Mouse (Mus musculus): ENCODE measurements around the gene 3110082I17Rik. TPM values are rescaled to one million over a fixed set of nuclear protein-coding genes. Genes with fewer than 3 reads are reported as not detected.

Gene 3110082I17Rik
- total and polyA plus RNA-seq, 2 experiments from 2014 or later, result 11.9 to 19.4 TPM

DNA sequence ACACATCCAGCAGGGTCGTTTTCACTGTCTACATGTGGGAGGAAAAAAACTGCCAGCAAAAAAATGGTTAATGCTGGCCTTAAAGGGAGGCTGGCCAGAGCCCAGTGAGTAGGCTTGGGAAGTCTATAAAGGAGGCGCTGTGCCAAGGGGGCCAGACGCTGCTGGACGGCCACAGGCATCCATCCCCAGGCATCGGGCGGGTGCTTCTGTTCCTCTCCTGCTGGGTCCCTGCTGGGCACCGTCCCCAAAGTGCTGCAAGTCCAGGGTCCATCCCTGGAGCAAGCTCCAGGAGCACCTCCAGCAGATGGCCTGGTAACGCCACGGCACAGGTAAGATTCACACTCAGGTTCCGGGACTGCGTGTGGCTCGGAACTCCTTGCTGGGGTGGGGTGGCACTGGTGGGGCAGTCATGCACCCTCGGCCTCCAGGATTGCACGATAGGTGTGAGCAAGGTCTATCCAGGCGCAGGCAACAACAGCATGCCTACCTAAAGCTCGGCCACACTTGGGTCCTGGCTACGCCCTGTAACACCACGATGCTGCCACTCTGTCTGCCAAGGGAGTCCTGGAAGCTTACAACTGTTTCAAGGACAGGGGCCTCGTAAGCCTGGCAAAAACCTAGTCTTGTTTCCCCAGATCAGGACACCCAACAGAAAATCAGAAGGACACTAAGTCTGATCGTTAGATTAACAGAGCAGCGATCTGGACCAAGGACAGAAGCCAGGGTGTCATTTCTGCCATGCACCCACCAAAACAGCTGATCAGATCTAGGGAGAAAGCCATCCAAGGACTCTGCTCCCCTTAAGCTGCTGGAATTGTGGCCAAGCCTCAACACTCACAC is 37.1 kb downstream of the 3110082I17Rik start, which contains the start of gene Gper1:
TSS of gene Gper1 (plus strand) at position 126 of the 840 bp plus-strand sequence.
- Histone ChIP-seq H3K27ac (ENCODE audit: low read depth, low read length) (peak within 1 kb of the TSS; percentile 21; the same call in 1 of the 2 replicates), H3K4me1 (ENCODE audit: insufficient read depth) (peaks cover 9% of the 10 kb centered on the region; the same call in 1 of the 2 replicates), H3K4me2 (ENCODE audit: low read depth) (peak within 1 kb of the TSS; percentile 39), H3K9me3 (ENCODE audit: low read length) (no peaks in the 10 kb centered on the region), H3K36me3 (ENCODE audit: insufficient read depth) (no peaks in the 10 kb centered on the region), H3K9ac (peak within 1 kb of the TSS; percentile 28; the same call in 1 of the 2 replicates), H3K4me3 (ENCODE audit: low read depth, low read length) (peak within 1 kb of the TSS; percentile 26), H3K27me3 (ENCODE audit: insufficient read depth, low read length) (no peaks in the 10 kb centered on the region)
- WGBS, result 25% methylated on average over 21 of the region's 21 CpGs
- ATAC-seq (0 out of 2 replicates have a peak, but pooled peaks have one; percentile 40), DNase-seq (peak; percentile 63)
- 0 out of 2 replicates have a peak, but pooled peaks have one; percentile 15 for TF ChIP-seq CTCF (IDR thresholded peaks at IDR 0.05; ENCODE audit: low read depth)

GRCm38 (mm10) chr5:139418633-139419032 is 41.7 kb downstream of the 3110082I17Rik start:
- no peak overlapping the region for H3K4me3 ChIP-seq (ENCODE audit: low read depth, low read length)
- H3K9me3 ChIP-seq (ENCODE audit: low read length), result no peaks in the 10 kb centered on the region
- 12% methylated on average over 3 of the region's 3 CpGs for WGBS
- no peaks in the 10 kb centered on the region for H3K27me3 ChIP-seq (ENCODE audit: insufficient read depth, low read length)
- H3K4me2 ChIP-seq (ENCODE audit: low read depth), result no peak overlapping the region
- no peak overlapping the region for H3K9ac ChIP-seq
- no peak for DNase-seq
- 0 out of 2 replicates have a peak, but pooled peaks cover 5% of the 10 kb centered on the region for H3K4me1 ChIP-seq (ENCODE audit: insufficient read depth)
- ATAC-seq, result peak; percentile 67
- peak overlapping the region; percentile 22; the same call in 1 of the 2 replicates for H3K27ac ChIP-seq (ENCODE audit: low read depth, low read length)
- no peak for TF ChIP-seq CTCF (IDR thresholded peaks at IDR 0.05; ENCODE audit: low read depth)
- H3K36me3 ChIP-seq (ENCODE audit: insufficient read depth), result no peaks in the 10 kb centered on the region

- Histone ChIP-seq H3K9ac (no peak overlapping the region), H3K27me3 (ENCODE audit: insufficient read depth, low read length) (no peaks in the 10 kb centered on the region), H3K4me1 (ENCODE audit: insufficient read depth) (0 out of 2 replicates have a peak, but pooled peaks cover 5% of the 10 kb centered on the region), H3K36me3 (ENCODE audit: insufficient read depth) (no peaks in the 10 kb centered on the region), H3K4me3 (ENCODE audit: low read depth, low read length) (no peak overlapping the region), H3K9me3 (ENCODE audit: low read length) (no peaks in the 10 kb centered on the region), H3K27ac (ENCODE audit: low read depth, low read length) (peak overlapping the region; percentile 10; the same call in 1 of the 2 replicates), H3K4me2 (ENCODE audit: low read depth) (no peak overlapping the region)
- no peak for ATAC-seq
- no peak for DNase-seq
- TF ChIP-seq CTCF (IDR thresholded peaks at IDR 0.05; ENCODE audit: low read depth), result no peak
- WGBS, result 45% methylated on average over 2 of the region's 2 CpGs
Observed at GRCm38 (mm10) chr5:139418110-139418509, 42.2 kb downstream of the 3110082I17Rik start.

DNA sequence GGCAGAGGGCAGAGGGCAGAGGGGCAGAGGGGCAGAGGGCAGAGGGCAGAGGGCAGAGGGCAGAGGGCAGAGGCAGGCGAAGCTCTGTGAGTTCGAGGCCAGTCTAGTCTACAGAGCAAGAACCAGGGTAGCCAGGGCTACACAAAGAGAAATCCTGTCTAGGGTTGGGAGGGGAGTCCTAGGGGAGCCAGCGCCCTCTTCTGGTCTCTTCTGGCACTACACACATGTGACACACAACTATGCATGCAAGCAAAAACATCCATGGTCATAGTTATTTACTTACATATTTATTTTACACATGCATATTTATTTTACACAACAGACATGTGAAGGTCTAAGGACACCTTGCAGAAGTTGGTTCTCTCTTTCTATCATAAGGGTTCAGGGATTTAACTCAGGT is 42.8 kb downstream of the 3110082I17Rik start:
- DNase-seq (no peak), ATAC-seq (no peak)
- no peak overlapping the region for H3K27ac ChIP-seq (ENCODE audit: low read depth, low read length)
- H3K4me3 ChIP-seq (ENCODE audit: low read depth, low read length), result no peak overlapping the region
- no peaks in the 10 kb centered on the region for H3K27me3 ChIP-seq (ENCODE audit: insufficient read depth, low read length)
- 0 out of 2 replicates have a peak, but pooled peaks cover 5% of the 10 kb centered on the region for H3K4me1 ChIP-seq (ENCODE audit: insufficient read depth)
- no peak overlapping the region for H3K4me2 ChIP-seq (ENCODE audit: low read depth)
- no peaks in the 10 kb centered on the region for H3K36me3 ChIP-seq (ENCODE audit: insufficient read depth)
- WGBS, result 92% methylated on average over 3 of the region's 3 CpGs
- TF ChIP-seq CTCF (IDR thresholded peaks at IDR 0.05; ENCODE audit: low read depth), result peak; percentile 32; the same call in 1 of the 2 replicates
- H3K9ac ChIP-seq, result no peak overlapping the region
- no peaks in the 10 kb centered on the region for H3K9me3 ChIP-seq (ENCODE audit: low read length)

DNA sequence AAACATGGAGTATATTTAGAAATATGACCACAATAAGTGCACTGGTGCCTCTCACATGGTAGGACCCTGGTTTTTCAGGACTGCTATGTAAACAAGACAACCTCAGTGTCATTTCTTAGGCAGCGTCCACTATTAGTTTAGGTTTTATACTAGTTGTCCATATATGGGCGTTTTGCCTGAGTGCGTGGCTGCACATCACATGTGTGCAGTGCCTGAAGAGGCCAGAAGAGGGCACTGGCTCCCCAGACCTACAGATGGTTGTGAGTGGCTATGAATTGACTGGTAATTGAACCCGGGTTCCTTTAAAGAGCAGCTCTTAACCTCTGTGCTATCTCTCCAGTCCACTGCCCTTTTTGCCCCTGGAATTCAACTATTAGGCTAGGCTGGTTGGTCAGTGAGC is 43.4 kb downstream of the 3110082I17Rik start:
- no peaks in the 10 kb centered on the region for H3K27me3 ChIP-seq (ENCODE audit: insufficient read depth, low read length)
- TF ChIP-seq CTCF (IDR thresholded peaks at IDR 0.05; ENCODE audit: low read depth), result peak; percentile 53
- no peak overlapping the region for H3K4me3 ChIP-seq (ENCODE audit: low read depth, low read length)
- no peaks in the 10 kb centered on the region for H3K9me3 ChIP-seq (ENCODE audit: low read length)
- DNase-seq (no peak), ATAC-seq (no peak)
- H3K27ac ChIP-seq (ENCODE audit: low read depth, low read length), result no peak overlapping the region
- 96% methylated on average over 4 of the region's 4 CpGs for WGBS
- no peak overlapping the region for H3K9ac ChIP-seq
- H3K4me1 ChIP-seq (ENCODE audit: insufficient read depth), result 0 out of 2 replicates have a peak, but pooled peaks cover 5% of the 10 kb centered on the region
- H3K4me2 ChIP-seq (ENCODE audit: low read depth), result no peak overlapping the region
- no peaks in the 10 kb centered on the region for H3K36me3 ChIP-seq (ENCODE audit: insufficient read depth)

- no peaks in the 10 kb centered on the region for H3K4me1 ChIP-seq (ENCODE audit: insufficient read depth)
- H3K27ac ChIP-seq (ENCODE audit: low read depth, low read length), result no peak overlapping the region
- 94% methylated on average over 5 of the region's 5 CpGs for WGBS
Observed at GRCm38 (mm10) chr5:139415001-139415400, 45.3 kb downstream of the 3110082I17Rik start.

GRCm38 (mm10) chr5:139413545-139413944 is 46.8 kb downstream of the 3110082I17Rik start:
- Histone ChIP-seq H3K27me3 (ENCODE audit: insufficient read depth, low read length) (no peaks in the 10 kb centered on the region), H3K36me3 (ENCODE audit: insufficient read depth) (no peaks in the 10 kb centered on the region; the same call in 1 of the 2 replicates), H3K4me2 (ENCODE audit: low read depth) (no peak overlapping the region), H3K4me1 (ENCODE audit: insufficient read depth) (no peaks in the 10 kb centered on the region), H3K9ac (no peak overlapping the region), H3K27ac (ENCODE audit: low read depth, low read length) (no peak overlapping the region), H3K9me3 (ENCODE audit: low read length) (no peaks in the 10 kb centered on the region), H3K4me3 (ENCODE audit: low read depth, low read length) (no peak overlapping the region)
- 89% methylated on average over 4 of the region's 4 CpGs for WGBS
- DNase-seq (no peak), ATAC-seq (no peak)
- TF ChIP-seq CTCF (IDR thresholded peaks at IDR 0.05; ENCODE audit: low read depth), result no peak

More at GRCm38 (mm10) chr5:139415001-139415400, 45.3 kb downstream of the 3110082I17Rik start:
- Histone ChIP-seq H3K27me3 (ENCODE audit: insufficient read depth, low read length) (no peaks in the 10 kb centered on the region), H3K9ac (no peak overlapping the region), H3K36me3 (ENCODE audit: insufficient read depth) (no peaks in the 10 kb centered on the region), H3K9me3 (ENCODE audit: low read length) (no peaks in the 10 kb centered on the region), H3K4me2 (ENCODE audit: low read depth) (no peak overlapping the region), H3K4me3 (ENCODE audit: low read depth, low read length) (no peak overlapping the region)
- TF ChIP-seq CTCF (IDR thresholded peaks at IDR 0.05; ENCODE audit: low read depth), result no peak
- no peak for ATAC-seq
- no peak for DNase-seq
